Mouse (Mus musculus) myocyte (in vitro differentiated cells): ENCODE data around the gene Siglec1.

Experiments
- CEBPB ChIP-seq: IDR thresholded peaks from 2 replicates; pipeline ENCODE4 v1.6.1; 2011; ENCODE audit warnings: mild to moderate bottlenecking, moderate library complexity; ENCODE audit not compliant: poor library complexity, insufficient read depth, severe bottlenecking
- E2F4 ChIP-seq: IDR thresholded peaks from one replicate; pipeline ENCODE4 v1.6.1; 2011; ENCODE audit warnings: mild to moderate bottlenecking, control low read depth, moderate library complexity; ENCODE audit not compliant: insufficient read depth
- MAX ChIP-seq: IDR thresholded peaks from one replicate; pipeline ENCODE4 v1.6.1; 2011; ENCODE audit warnings: low read depth, mild to moderate bottlenecking, control low read depth
- MYOD1 ChIP-seq, 3 experiments: IDR thresholded peaks; one replicate each; pipeline ENCODE4 v1.6.1; 2011; ENCODE audit warnings: control low read depth in 2 of 3, low read depth in 2 of 3, mild to moderate bottlenecking in 2 of 3, moderate library complexity in 1 of 3; ENCODE audit not compliant: insufficient read length in 2 of 3, control insufficient read depth in 1 of 3
- MYOG ChIP-seq, 3 experiments: IDR thresholded peaks; one replicate each; pipeline ENCODE4 v1.6.1; 2011; ENCODE audit warnings: control low read depth in 2 of 3, low read depth in 2 of 3, mild to moderate bottlenecking in 2 of 3; ENCODE audit not compliant: insufficient read length in 2 of 3, control insufficient read depth in 1 of 3, insufficient read depth in 1 of 3
- POLR2A ChIP-seq: IDR thresholded peaks from one replicate; pipeline ENCODE4 v1.6.1; 2011; ENCODE audit warnings: low read depth, mild to moderate bottlenecking, control low read depth, moderate library complexity; ENCODE audit not compliant: insufficient read length
- POLR2AphosphoS2 ChIP-seq: IDR thresholded peaks from one replicate; pipeline ENCODE4 v1.6.1; 2011; ENCODE audit warnings: low read depth, control low read depth; ENCODE audit not compliant: insufficient read length
- REST ChIP-seq: IDR thresholded peaks from one replicate; pipeline ENCODE4 v1.6.1; 2011; ENCODE audit warnings: mild to moderate bottlenecking, control low read depth, moderate library complexity; ENCODE audit not compliant: insufficient read depth, insufficient read length
- TCF12 ChIP-seq: IDR thresholded peaks from one replicate; pipeline ENCODE4 v1.6.1; 2011; ENCODE audit warnings: mild to moderate bottlenecking, control low read depth; ENCODE audit not compliant: poor library complexity, insufficient read depth, severe bottlenecking
- TCF3 ChIP-seq: IDR thresholded peaks from one replicate; pipeline ENCODE4 v1.6.1; 2011; ENCODE audit warnings: low read depth, control low read depth; ENCODE audit not compliant: insufficient read length
- USF1 ChIP-seq: IDR thresholded peaks from one replicate; pipeline ENCODE4 v1.6.1; 2011; ENCODE audit warnings: low read depth, mild to moderate bottlenecking, control low read depth, moderate library complexity

DNA sequence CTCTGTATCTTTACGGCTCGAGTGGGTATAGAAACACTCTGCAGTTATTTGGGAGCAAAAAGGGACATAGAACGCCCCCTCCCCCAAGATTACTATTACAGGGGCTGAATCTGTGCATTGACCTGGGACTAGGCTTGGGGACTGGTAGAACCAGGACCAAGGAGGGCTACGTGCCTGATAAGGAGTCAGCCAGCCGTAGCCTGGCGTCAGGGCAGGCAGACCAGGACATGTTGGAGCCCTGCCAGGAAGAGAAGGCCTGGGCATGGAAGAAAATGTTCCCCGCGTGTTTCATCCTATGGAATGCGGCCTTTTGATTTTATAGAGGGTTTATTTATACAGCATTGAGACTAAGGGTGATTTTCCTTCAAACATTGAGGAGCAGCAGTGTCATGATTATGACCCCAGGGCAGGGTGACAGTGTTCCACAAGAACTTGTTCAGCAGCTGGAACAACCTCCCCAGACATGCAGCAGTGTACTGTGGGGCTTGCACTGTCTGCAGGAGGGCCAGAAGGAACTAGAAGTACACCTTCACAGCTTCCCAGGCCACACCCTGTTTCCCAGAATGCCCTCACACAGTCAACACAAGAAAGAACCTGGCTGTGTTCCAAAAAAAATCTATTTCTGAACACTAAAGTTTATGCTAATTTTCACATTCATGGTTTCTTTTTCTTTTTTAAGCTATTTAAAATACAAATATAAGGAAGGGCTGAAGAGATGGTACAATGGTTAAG is 41.4 kb downstream of the Siglec1 start:
- TF ChIP-seq USF1: no peak
- no peak for TF ChIP-seq POLR2A
- TF ChIP-seq TCF12: no peak
- no peak for TF ChIP-seq MAX
- TF ChIP-seq POLR2AphosphoS2: no peak
- TF ChIP-seq CEBPB: no peak
- no peak for TF ChIP-seq TCF3
- no peak for TF ChIP-seq E2F4
- no peak for TF ChIP-seq MYOG (IDR thresholded peaks at IDR 0.05; ENCODE audit: control insufficient read depth in 1 of 3, insufficient read depth in 1 of 3, insufficient read length in 2 of 3, low read depth in 2 of 3)
- TF ChIP-seq MYOD1 (IDR thresholded peaks at IDR 0.05; ENCODE audit: control insufficient read depth in 1 of 3, insufficient read length in 2 of 3, low read depth in 2 of 3): no peak
- TF ChIP-seq REST: no peak
